Mouse (Mus musculus): ENCODE data around the gene Nudt15.

The Nudt15 gene

GRCm38 (mm10) chr14:73469506-73469905 lies 78.5 kb downstream of the Nudt15 start:
- DNase-seq = peak; percentile 59
